ENCODE assay signal across 8 mouse cellular contexts in the genomic region with DNA sequence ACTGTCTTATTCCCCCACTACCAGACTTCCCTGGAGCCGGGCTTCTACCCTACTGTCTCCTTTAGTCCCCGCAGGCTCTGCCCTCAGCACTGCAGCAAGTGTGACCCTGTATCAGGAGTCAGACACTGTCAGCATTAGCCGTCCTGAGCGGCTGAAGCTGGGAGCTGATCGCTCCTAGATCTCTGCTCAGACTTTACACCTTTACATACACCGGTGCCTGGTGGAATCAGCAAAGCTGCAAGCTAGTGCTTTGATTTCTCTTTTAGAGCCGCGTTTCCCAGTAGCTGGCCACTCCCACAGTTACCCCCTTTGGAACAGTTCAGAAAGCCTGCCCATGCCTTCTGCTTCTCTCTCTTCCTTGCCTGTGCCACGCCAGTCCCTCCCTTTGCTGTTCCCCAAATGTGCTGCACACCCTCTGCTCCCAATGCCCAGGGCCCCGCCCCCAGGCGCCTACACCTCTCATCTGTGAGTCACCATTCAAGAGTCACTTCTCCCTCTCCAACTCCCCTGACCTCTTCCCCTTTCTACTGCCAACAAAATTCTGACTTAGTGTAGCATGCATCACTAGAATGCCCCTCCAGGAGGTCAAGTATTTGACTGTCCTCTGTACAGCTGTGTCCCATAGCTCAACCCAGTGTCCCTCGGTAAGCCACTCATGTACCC. TPM values are rescaled to one million over a fixed set of nuclear protein-coding genes. Genes with fewer than 3 reads are reported as not detected.
DNase-seq lines count a peak whose midpoint lies in the region; ATAC-seq and TF ChIP-seq lines count a peak whose summit lies in the region.

No protein-coding gene starts in this region.

- H3K4me2 ChIP-seq in forebrain, embryonic 13.5 days = no peak overlapping the region
- H3K4me2 ChIP-seq in forebrain, embryonic 16.5 days (ENCODE audit: low read length) = no peak overlapping the region
- H3K4me2 ChIP-seq in heart, embryonic 11.5 days = peak overlapping the region; percentile 55
- peak overlapping the region; percentile 42 for H3K4me2 ChIP-seq in stomach, embryonic 15.5 days

- no peak overlapping the region for H3K27ac ChIP-seq in forebrain, embryonic 13.5 days
- no peak overlapping the region for H3K27ac ChIP-seq in forebrain, embryonic 16.5 days (ENCODE audit: low read length)
- no peak overlapping the region for H3K27ac ChIP-seq in heart, embryonic 11.5 days (ENCODE audit: low read depth, low read length)
- peak overlapping the region; percentile 80 for H3K27ac ChIP-seq in stomach, embryonic 15.5 days

- peaks cover 15% of the 10 kb centered on the region for H3K4me1 ChIP-seq in forebrain, embryonic 13.5 days
- peaks cover 10% of the 10 kb centered on the region for H3K4me1 ChIP-seq in forebrain, embryonic 16.5 days (replicated peaks; ENCODE audit: control insufficient read depth, insufficient read depth, low read length)
- H3K4me1 ChIP-seq in G1E (ENCODE audit: insufficient read depth, low read depth, low read length) = peaks cover 19% of the 10 kb centered on the region
- H3K4me1 ChIP-seq in heart, embryonic 11.5 days (ENCODE audit: control insufficient read depth, insufficient read depth, low read length) = peaks cover 10% of the 10 kb centered on the region; the same call in 1 of the 2 replicates
- peaks cover 23% of the 10 kb centered on the region; the same call in 1 of the 2 replicates for H3K4me1 ChIP-seq in stomach, embryonic 15.5 days

- 0 out of 2 replicates have a peak, but pooled peaks have one; percentile 5 for ATAC-seq in forebrain, embryonic 13.5 days
- no peak for ATAC-seq in forebrain, embryonic 16.5 days
- ATAC-seq in G1E (ENCODE audit: extremely low read depth, insufficient number of reproducible peaks, low FRiP score, poor library complexity, severe bottlenecking) = peak; percentile 84
- peak; percentile 52; the same call in 1 of the 2 replicates for ATAC-seq in heart, embryonic 11.5 days (replicated peaks; ENCODE audit: insufficient number of reproducible peaks, low FRiP score, low TSS enrichment)
- ATAC-seq in stomach, embryonic 15.5 days (ENCODE audit: insufficient read depth, low FRiP score, low read depth) = peak; percentile 80

- H3K36me3 ChIP-seq in forebrain, embryonic 13.5 days (ENCODE audit: poor library complexity, severe bottlenecking) = no peaks in the 10 kb centered on the region
- no peaks in the 10 kb centered on the region for H3K36me3 ChIP-seq in forebrain, embryonic 16.5 days (ENCODE audit: control insufficient read depth, insufficient read depth)
- peaks cover 7% of the 10 kb centered on the region for H3K36me3 ChIP-seq in G1E (replicated peaks)
- H3K36me3 ChIP-seq in heart, embryonic 11.5 days (ENCODE audit: control insufficient read depth, insufficient read depth, low read length) = no peaks in the 10 kb centered on the region
- H3K36me3 ChIP-seq in stomach, embryonic 15.5 days = no peaks in the 10 kb centered on the region

- no peak for TF ChIP-seq CTCF in G1E (IDR thresholded peaks at IDR 0.05; ENCODE audit: low read depth, low read length)

- H3K4me3 ChIP-seq in forebrain, embryonic 13.5 days = no peak overlapping the region
- no peak overlapping the region for H3K4me3 ChIP-seq in forebrain, embryonic 16.5 days (replicated peaks; ENCODE audit: low read length)
- H3K4me3 ChIP-seq in G1E (ENCODE audit: low read depth, low read length) = no peak overlapping the region
- 0 out of 2 replicates have a peak overlapping the region, but pooled peaks have one; percentile 18 for H3K4me3 ChIP-seq in heart, embryonic 11.5 days (ENCODE audit: low read depth, low read length)
- peak overlapping the region; percentile 14; the same call in 1 of the 2 replicates for H3K4me3 ChIP-seq in stomach, embryonic 15.5 days (replicated peaks)

- H3K9ac ChIP-seq in forebrain, embryonic 13.5 days = no peak overlapping the region
- H3K9ac ChIP-seq in forebrain, embryonic 16.5 days (replicated peaks; ENCODE audit: low read depth, low read length) = no peak overlapping the region
- peak overlapping the region; percentile 52 for H3K9ac ChIP-seq in heart, embryonic 11.5 days (ENCODE audit: low read depth, low read length)
- H3K9ac ChIP-seq in stomach, embryonic 15.5 days = no peak overlapping the region

- peak; percentile 41 for DNase-seq in G1E (ENCODE audit: low spot score)
- peak; percentile 76 for DNase-seq in cerebellum, adult 9-10 months
- DNase-seq in kidney, postnatal 10 days = peak; percentile 62
- peak; percentile 90 to 91 for DNase-seq in lung, postnatal 4 days

- WGBS in forebrain, embryonic 13.5 days = 39% methylated on average over 12 of the region's 12 CpGs
- WGBS in forebrain, embryonic 16.5 days = 36% methylated on average over 12 of the region's 12 CpGs
- 25% methylated on average over 12 of the region's 12 CpGs for WGBS in heart, embryonic 11.5 days (ENCODE audit: insufficient replicate concordance)
- WGBS in stomach, embryonic 15.5 days = 24% methylated on average over 12 of the region's 12 CpGs

- H3K27me3 ChIP-seq in forebrain, embryonic 13.5 days = no peaks in the 10 kb centered on the region
- no peaks in the 10 kb centered on the region for H3K27me3 ChIP-seq in forebrain, embryonic 16.5 days (replicated peaks; ENCODE audit: control insufficient read depth, insufficient read depth, low read length)
- H3K27me3 ChIP-seq in G1E (ENCODE audit: insufficient read depth, low read length) = no peaks in the 10 kb centered on the region
- no peaks in the 10 kb centered on the region for H3K27me3 ChIP-seq in heart, embryonic 11.5 days (ENCODE audit: control insufficient read depth, insufficient read depth, low read length)
- no peaks in the 10 kb centered on the region for H3K27me3 ChIP-seq in stomach, embryonic 15.5 days (replicated peaks)

- no peaks in the 10 kb centered on the region for H3K9me3 ChIP-seq in forebrain, embryonic 13.5 days (replicated peaks)
- H3K9me3 ChIP-seq in forebrain, embryonic 16.5 days (ENCODE audit: control insufficient read depth, low read length) = no peaks in the 10 kb centered on the region
- no peaks in the 10 kb centered on the region for H3K9me3 ChIP-seq in G1E (replicated peaks)
- no peaks in the 10 kb centered on the region for H3K9me3 ChIP-seq in heart, embryonic 11.5 days (replicated peaks; ENCODE audit: control insufficient read depth, low read length)
- no peaks in the 10 kb centered on the region for H3K9me3 ChIP-seq in stomach, embryonic 15.5 days

RNA-seq across cellular contexts. Expression of gene Ppp1r21, which starts 20.9 kb away (rescaled TPM):
- 22.4 and 24.7 TPM in 2 replicates for polyA plus RNA-seq in forebrain, embryonic 13.5 days (2015; fragmentation: Nextera tagmentation; extraction: Ambion mirVana)
- polyA plus RNA-seq in forebrain, embryonic 16.5 days (2015; fragmentation: Nextera tagmentation; extraction: Ambion mirVana) = 28.1 and 29.5 TPM in 2 replicates
- total RNA-seq in G1E (2014; fragmentation: Nextera tagmentation) = 31.8 and 34.3 TPM in 2 replicates
- total RNA-seq in G1E (2017) = 31.0 and 33.5 TPM in 2 replicates
- polyA plus RNA-seq in G1E (2012) = 3.4 and 4.6 TPM in 2 replicates
- 15.9 and 16.8 TPM in 2 replicates for polyA plus RNA-seq in heart, embryonic 11.5 days (2014; fragmentation: Nextera tagmentation; extraction: Ambion mirVana)
- 21.4 and 21.7 TPM in 2 replicates for polyA plus RNA-seq in stomach, embryonic 15.5 days (2015; fragmentation: Nextera tagmentation; extraction: Ambion mirVana)

Comparison
In these comparisons a context has a peak if more than half of its experiments do, and no peak if none do; other contexts are left out.
1. H3K4me2 ChIP-seq: peak in heart, embryonic 11.5 days (single experiment) and stomach, embryonic 15.5 days (single experiment); none in forebrain, embryonic 13.5 days (single experiment) and forebrain, embryonic 16.5 days (single experiment).
2. H3K4me3 ChIP-seq: peak in heart, embryonic 11.5 days (single experiment) and stomach, embryonic 15.5 days (single experiment); none in forebrain, embryonic 13.5 days (single experiment), forebrain, embryonic 16.5 days (single experiment) and G1E (single experiment).
3. Peak in every context shown above with its lines, with median percentiles within 50 percentile points of each other: DNase-seq.